Mouse (Mus musculus): ENCODE results near the gene Gm5415. TPM values are rescaled to one million over a fixed set of nuclear protein-coding genes. Genes with fewer than 3 reads are reported as not detected.
"Not testable (repeated sequence)": the region's sequence is repeated elsewhere in the genome, so short reads cannot be mapped to it uniquely, and the experiment has no call there.

The Gm5415 gene
- polyA plus RNA-seq (2014; fragmentation: Nextera tagmentation; extraction: Ambion mirVana) = 0.13 TPM in 1 of 2 replicates, not detected in the other

- H3K36me3 ChIP-seq (ENCODE audit: control insufficient read depth, insufficient read depth, low read length); H3K27ac ChIP-seq (ENCODE audit: low read depth, low read length); H3K4me1 ChIP-seq (replicated peaks; ENCODE audit: control insufficient read depth, insufficient read depth, low read length); ATAC-seq (replicated peaks; ENCODE audit: low FRiP score); H3K4me2 ChIP-seq (ENCODE audit: low read depth, low read length, severe bottlenecking); H3K9me3 ChIP-seq (ENCODE audit: control insufficient read depth, low read length); H3K27me3 ChIP-seq (ENCODE audit: control insufficient read depth, insufficient read depth, low read length); H3K4me3 ChIP-seq (ENCODE audit: low read depth, low read length); DNase-seq (ENCODE audit: low spot score); H3K9ac ChIP-seq (ENCODE audit: low read length): not testable (repeated sequence)
- WGBS = 79% methylated on average over 2 of the region's 7 CpGs
Observed at GRCm38 (mm10) chr1:32547194-32547593, at the start of gene Gm5415. TSS of gene Gm5415 (minus strand) at chr1:32547294.

- WGBS = 80% methylated on average over 2 of the region's 2 CpGs
- DNase-seq (ENCODE audit: low spot score) (no peak), ATAC-seq (replicated peaks; ENCODE audit: low FRiP score) (no peak; the same call in 1 of the 2 replicates)
- Histone ChIP-seq H3K4me2 (ENCODE audit: low read depth, low read length, severe bottlenecking) (no peak overlapping the region), H3K36me3 (ENCODE audit: control insufficient read depth, insufficient read depth, low read length) (no peaks in the 10 kb centered on the region), H3K9me3 (ENCODE audit: control insufficient read depth, low read length) (no peaks in the 10 kb centered on the region), H3K9ac (ENCODE audit: low read length) (no peak overlapping the region), H3K27ac (ENCODE audit: low read depth, low read length) (no peak overlapping the region), H3K27me3 (ENCODE audit: control insufficient read depth, insufficient read depth, low read length) (no peaks in the 10 kb centered on the region), H3K4me3 (ENCODE audit: low read depth, low read length) (no peak overlapping the region), H3K4me1 (replicated peaks; ENCODE audit: control insufficient read depth, insufficient read depth, low read length) (no peaks in the 10 kb centered on the region)
Observed at GRCm38 (mm10) chr1:32568901-32569300, 21.8 kb upstream of the Gm5415 start.

GRCm38 (mm10) chr1:32553925-32554324 is 6.8 kb upstream of the Gm5415 start:
- Histone ChIP-seq H3K27ac (ENCODE audit: low read depth, low read length) (no peak overlapping the region), H3K4me1 (replicated peaks; ENCODE audit: control insufficient read depth, insufficient read depth, low read length) (no peaks in the 10 kb centered on the region), H3K4me3 (ENCODE audit: low read depth, low read length) (no peak overlapping the region), H3K9ac (ENCODE audit: low read length) (no peak overlapping the region), H3K27me3 (ENCODE audit: control insufficient read depth, insufficient read depth, low read length) (no peaks in the 10 kb centered on the region), H3K9me3 (ENCODE audit: control insufficient read depth, low read length) (no peaks in the 10 kb centered on the region), H3K36me3 (ENCODE audit: control insufficient read depth, insufficient read depth, low read length) (no peaks in the 10 kb centered on the region), H3K4me2 (ENCODE audit: low read depth, low read length, severe bottlenecking) (no peak overlapping the region)
- 57% methylated on average over 4 of the region's 4 CpGs for WGBS
- DNase-seq (ENCODE audit: low spot score) (no peak), ATAC-seq (replicated peaks; ENCODE audit: low FRiP score) (no peak)

GRCm38 (mm10) chr1:32553459-32553858 is 6.4 kb upstream of the Gm5415 start:
- H3K27ac ChIP-seq (ENCODE audit: low read depth, low read length) = no peak overlapping the region
- no peaks in the 10 kb centered on the region for H3K9me3 ChIP-seq (ENCODE audit: control insufficient read depth, low read length)
- H3K4me2 ChIP-seq (ENCODE audit: low read depth, low read length, severe bottlenecking) = no peak overlapping the region
- no peak for ATAC-seq (replicated peaks; ENCODE audit: low FRiP score)
- H3K36me3 ChIP-seq (ENCODE audit: control insufficient read depth, insufficient read depth, low read length) = no peaks in the 10 kb centered on the region
- WGBS = 93% methylated on average over 3 of the region's 3 CpGs
- no peak overlapping the region for H3K4me3 ChIP-seq (ENCODE audit: low read depth, low read length)
- DNase-seq (ENCODE audit: low spot score) = no peak
- no peaks in the 10 kb centered on the region for H3K27me3 ChIP-seq (ENCODE audit: control insufficient read depth, insufficient read depth, low read length)
- H3K4me1 ChIP-seq (replicated peaks; ENCODE audit: control insufficient read depth, insufficient read depth, low read length) = no peaks in the 10 kb centered on the region
- no peak overlapping the region for H3K9ac ChIP-seq (ENCODE audit: low read length)

GRCm38 (mm10) chr1:32503381-32503780 is 43.7 kb downstream of the Gm5415 start:
- ATAC-seq (replicated peaks; ENCODE audit: low FRiP score) (no peak), DNase-seq (ENCODE audit: low spot score) (no peak)
- Histone ChIP-seq H3K9me3 (ENCODE audit: control insufficient read depth, low read length) (no peaks in the 10 kb centered on the region), H3K4me2 (ENCODE audit: low read depth, low read length, severe bottlenecking) (no peak overlapping the region), H3K9ac (ENCODE audit: low read length) (no peak overlapping the region), H3K27ac (ENCODE audit: low read depth, low read length) (no peak overlapping the region), H3K36me3 (ENCODE audit: control insufficient read depth, insufficient read depth, low read length) (no peaks in the 10 kb centered on the region), H3K27me3 (ENCODE audit: control insufficient read depth, insufficient read depth, low read length) (no peaks in the 10 kb centered on the region), H3K4me3 (ENCODE audit: low read depth, low read length) (no peak overlapping the region), H3K4me1 (replicated peaks; ENCODE audit: control insufficient read depth, insufficient read depth, low read length) (no peaks in the 10 kb centered on the region)
- 94% methylated on average over 6 of the region's 6 CpGs for WGBS

Data from forebrain, embryonic 11.5 days (tissue).